Mouse (Mus musculus): ENCODE results near the gene Axdnd1.
"Not testable (repeated sequence)": the region's sequence is repeated elsewhere in the genome, so short reads cannot be mapped to it uniquely, and the experiment has no call there.

Axdnd1 gene

DNA sequence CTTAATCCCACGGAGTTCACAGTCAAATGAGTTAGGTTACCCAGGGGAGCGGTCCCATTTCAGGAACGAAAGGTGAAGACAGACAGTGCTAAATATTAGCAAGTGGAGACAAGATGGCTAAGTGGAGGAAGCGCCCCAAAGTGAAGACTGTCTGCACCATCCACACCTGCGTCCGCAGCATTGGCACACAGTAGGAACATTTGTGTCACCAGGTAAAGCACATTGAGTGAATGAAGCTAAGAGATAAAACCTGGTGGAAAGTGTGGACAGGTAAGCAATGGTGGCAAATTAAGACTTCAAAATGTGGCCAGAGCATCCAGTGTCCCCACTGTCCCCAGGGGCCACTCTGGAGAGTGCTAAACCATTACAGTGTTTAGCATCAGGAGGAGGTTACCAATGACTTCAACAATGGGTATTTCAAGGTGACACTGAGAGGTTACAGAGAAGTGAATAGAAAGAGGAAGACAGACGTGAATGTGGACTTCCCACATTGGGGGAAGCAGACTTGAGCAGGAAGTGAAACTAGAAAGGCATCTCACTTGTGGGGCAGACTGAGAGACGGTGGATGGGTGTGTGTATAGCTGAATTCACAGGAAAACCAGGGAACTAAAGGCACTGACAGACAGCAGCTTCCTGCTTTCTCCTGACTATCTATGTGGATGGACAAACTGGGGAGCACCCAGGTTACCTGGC, 16.2 kb upstream of the Axdnd1 start:
- peak; percentile 19 for DNase-seq (ENCODE audit: low spot score)

DNA sequence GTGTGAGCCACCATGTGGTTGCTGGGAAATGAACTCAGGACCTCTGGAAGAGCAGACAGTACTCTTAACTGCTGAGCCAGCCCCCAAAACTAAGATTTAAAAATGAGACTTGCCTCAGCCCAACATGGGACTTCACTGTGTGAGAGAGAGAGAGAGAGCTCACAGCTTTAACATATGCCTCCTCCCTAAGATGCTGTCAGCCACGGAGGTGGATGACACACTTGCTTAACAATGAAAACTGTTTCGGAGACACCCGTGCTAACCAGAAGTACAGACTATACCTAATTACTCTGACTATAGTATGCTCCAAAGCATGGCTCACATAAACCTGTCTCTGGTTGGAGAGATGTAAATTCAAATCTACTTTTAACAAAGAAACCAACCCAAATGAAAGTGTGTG, 12.5 kb upstream of the Axdnd1 start:
- no peak for DNase-seq (ENCODE audit: low spot score)

DNA sequence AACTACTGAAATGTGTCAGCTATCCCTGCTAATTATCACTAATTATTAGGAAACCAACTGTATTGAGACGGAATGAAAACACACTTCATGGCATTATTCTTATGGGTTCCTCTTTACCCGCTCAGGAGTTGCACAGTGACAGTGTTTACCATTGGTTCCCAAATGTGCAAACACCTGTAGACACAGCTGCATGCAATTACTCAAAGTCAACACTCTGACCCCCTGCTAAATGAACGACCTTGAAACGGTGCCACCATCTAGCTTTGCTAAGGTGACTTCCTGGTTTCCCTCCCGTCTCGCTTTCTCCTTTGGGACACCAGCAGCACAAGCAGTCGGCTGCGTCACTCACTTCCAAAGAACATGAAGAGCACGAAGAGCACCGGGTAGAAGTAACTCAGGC, 11.5 kb upstream of the Axdnd1 start:
- no peak for DNase-seq (ENCODE audit: low spot score)

DNA sequence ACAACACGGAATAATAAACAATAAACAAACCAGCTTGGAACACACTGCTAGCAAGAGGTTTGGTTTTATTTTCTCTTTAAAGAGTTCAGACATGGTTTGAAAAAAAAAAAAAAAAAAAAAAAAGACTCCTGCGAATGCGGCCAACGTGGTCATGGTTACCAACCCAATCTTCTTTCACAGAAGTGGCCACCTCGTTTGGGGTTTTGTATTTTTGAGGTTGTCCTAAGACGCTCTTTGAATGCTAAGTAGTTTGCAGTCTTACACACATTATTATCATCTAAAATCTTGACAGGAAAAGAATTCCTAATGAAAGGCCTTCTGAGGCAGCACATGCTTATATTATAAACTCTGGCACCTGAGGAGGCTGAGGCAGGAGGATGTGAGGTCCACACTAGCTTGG, 7.5 kb upstream of the Axdnd1 start:
- DNase-seq (ENCODE audit: low spot score), result no peak

DNA sequence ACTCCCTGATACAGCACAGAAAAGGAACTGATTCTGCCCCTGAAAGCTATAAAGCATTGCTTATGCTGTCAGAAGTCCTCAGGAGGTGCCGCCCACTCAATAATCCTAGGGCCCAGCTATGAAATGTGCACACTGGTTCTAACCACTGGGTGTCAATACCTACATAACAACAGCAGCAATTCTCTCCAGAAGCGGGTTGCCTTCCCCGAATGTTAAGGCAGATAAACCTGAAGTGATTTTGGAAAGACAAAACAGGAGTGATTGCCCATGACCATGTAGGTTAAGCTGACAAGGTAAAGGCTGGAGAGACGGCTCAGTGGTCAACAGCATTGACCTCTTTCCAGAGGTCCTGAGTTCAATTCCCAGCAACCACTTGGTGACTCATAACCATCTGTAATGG, 4.8 kb upstream of the Axdnd1 start:
- DNase-seq (ENCODE audit: low spot score), result no peak

DNA sequence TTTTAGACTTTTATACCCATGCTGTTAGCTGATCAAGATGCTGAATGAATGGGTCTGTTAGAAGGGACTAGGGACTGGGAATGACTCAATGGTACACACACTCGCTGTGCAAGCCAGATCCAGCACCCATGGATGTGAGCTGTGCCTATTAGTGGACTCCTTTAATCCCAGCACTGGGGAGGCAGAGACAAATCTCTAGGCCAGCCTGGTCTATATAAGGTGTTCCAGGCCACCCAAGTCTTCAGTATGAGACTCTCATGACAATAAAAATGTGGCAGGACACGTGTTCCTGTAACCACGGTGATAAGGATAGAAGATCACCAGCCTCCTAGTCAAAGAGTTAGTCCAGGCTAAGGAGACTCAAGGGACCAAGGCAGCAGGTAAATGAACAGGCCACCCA, 3.1 kb upstream of the Axdnd1 start:
- DNase-seq (ENCODE audit: low spot score), result no peak

DNA sequence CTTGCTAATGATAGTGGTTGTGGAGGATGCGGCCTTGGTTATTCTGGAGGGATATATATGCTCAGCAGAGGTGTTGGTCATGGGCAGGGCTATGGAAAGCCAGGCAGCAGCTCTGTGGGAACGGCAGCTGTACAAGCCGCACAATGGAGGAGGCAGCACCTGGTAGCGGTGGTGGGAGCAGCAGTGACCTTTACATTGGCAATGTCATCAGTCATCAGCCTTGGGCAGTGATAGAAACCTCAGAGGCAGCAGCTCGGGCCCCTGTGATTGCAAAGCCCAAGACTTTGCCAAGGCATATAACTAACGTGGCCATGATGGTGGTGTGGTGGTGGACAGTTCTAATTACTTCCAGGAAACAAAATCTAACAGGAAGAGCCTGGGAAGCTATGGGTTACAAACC, 2.5 kb upstream of the Axdnd1 start:
- DNase-seq (ENCODE audit: low spot score), result no peak

DNA sequence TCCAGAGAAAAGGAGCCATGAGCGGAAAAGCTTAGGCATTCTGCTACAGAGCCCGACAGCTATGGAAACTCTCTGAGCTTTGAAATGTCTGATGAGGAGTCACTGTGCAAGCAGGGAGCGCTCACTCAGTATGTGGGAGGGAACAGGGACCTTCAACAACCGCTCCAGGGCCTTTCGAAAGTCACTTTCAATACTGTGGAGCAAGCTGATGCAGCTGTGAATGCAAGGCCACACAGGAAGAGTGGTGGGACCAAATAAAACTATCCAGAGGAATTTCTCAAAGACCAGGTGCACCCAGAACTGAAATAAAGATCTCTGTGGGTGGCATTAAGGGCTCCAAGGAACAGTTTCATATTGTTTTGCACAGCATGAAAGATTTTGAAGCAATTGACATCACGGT, 1.9 kb upstream of the Axdnd1 start:
- no peak for DNase-seq (ENCODE audit: low spot score)

DNA sequence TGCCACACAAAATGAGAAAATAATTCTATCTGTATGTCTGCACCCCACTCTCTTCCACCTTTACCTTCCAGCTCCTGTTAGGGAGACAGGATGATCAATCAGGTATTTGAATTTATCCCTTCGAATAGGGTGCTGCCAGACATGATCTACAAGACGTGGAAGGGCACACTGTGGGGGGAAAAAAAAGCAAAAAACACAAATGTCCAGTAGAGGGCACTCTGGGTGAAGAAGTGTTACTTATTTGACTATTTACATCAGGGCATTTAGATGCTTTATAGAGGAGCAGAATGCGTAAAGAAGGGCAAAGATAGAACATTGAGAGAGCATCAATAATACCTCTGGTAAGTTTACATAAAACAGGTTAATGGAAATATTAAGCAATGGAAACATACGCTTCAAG, 2.8 kb downstream of the Axdnd1 start:
- peak; percentile 53 for DNase-seq (ENCODE audit: low spot score)

DNA sequence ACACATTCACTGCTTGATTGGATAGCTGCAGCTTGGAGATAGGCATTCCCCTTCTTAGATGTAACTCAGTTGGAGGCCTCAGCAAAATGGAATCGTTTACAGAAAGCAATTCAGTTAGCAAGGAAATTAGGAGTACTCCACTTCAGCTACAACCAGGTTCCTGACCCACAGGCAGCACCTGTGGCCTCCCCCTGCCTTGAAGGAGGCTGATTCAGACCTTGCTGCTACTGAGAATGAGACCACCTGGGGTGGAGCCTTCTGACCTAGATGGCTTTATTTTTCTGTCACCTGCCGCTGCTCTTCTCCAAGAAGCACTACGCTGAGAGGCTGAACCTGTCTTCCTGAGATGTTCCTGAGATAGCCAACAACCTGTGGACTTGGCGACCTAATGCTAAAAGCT, 12.4 kb downstream of the Axdnd1 start:
- no peak for DNase-seq (ENCODE audit: low spot score)

DNA sequence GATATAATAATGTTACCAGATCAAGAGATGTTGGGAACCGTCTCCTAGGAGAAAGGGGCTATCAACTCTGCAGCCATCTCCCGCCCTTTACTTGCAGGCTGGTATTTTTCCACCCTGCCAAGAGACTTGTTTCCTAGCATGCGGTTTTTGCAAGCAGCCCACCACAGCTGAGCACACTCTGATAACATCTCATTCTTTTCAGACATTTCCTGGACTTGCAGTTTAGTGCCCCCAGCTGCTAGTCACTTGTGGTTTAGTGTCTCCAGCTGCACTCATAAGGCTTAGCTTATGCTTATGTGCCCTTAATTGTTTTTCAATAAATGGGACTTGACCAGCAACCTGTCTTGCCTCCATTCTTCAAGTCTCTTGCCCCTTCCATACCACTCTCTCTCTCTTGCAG, 13.0 kb downstream of the Axdnd1 start:
- peak; percentile 44 for DNase-seq (ENCODE audit: low spot score)

DNA sequence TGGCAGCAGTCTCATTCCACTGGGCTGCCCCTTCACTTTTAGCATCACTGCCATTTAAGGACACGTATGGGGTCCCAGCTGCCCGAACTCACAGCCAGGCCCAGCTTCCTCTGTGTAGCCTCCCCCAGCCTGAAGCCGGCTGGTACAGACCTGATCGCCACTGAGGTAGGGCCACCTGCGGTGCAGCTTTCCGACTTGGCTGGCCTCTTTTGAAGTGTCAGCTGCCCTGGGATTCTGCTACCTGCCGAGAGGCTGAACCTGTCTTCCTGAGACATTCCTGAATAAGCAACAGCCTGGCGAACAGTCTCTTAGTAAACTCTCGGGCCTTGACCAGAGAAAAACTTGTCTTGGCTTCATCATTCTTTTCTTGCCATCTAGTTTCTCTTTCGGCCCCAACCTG, 17.7 kb downstream of the Axdnd1 start:
- DNase-seq (ENCODE audit: low spot score), result no peak

DNA sequence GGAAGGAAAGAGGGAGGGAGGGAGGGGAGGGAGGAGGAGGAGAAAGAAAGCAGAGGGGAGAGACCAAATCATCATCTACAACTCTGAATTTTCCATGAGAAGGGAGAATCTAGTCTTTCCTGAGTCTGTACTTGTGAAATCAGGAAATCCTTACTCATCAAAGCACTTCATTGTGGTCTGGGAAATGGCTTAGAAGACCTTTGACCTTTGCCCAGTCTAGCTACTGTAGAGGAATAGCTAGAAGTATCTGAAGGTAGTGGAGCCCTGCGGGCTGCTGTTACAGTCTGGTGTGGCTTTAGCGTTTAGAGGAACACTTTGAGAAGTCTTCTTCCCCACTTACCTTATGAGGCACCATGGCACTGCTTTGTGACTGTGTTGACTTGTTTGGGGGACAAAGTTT, 18.5 kb downstream of the Axdnd1 start:
- no peak for DNase-seq (ENCODE audit: low spot score)

DNA sequence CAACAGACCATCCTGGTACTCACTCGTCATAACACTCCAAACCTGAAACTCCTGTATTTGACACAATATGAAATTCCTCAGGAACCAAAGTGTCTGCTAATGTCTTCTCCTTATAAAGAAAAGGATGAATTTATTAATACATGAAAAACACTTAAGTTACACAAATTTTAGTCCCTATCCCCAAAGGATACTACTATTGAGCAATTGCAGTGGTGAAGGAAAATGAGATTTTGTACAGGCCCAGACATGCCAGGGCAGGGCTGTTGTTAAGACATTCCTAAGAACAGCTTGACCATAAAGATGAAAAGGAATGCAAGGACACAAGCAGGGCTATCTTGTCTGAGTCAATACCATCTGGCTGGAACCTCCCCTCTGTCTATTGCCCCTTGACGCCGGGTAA, 20.8 kb downstream of the Axdnd1 start:
- DNase-seq (ENCODE audit: low spot score), result not testable (repeated sequence)

DNA sequence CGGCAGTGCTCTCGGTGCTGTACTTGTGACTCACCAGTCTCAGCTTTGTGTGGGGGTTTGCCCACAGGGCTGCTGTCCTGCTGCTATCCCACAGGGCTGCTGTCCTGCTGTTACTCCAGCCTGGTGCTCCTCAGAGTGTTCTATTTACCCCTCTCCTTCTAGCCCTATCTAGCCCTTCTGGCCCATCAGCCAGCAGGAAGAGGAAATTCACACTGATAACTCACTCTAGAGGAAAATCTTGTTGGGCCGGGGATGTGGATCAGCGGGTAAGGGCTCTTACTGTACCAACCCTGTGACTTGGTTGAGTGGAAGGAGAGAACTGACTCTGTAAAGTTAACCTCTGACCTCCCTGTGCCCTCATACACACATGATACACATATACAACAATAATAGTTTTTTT, 27.8 kb downstream of the Axdnd1 start:
- DNase-seq (ENCODE audit: low spot score), result no peak

DNA sequence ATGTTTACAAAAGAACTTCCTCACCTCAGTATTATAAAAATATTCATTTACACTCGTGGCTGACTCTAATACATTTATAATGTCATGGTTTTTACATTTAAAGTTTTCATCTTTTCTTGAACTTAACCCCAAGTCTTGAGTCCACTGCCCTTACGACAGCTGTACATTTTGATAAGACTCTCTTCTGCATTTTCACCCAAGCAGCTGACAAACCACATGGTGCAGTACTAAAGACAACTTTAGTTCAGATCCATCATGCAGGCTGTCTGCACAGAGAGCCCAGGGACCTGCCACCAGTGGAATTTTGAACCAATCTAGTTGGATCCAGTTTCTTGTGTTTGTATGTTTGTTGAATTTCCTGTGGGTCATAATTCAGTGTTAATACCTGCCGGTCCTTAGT, 34.1 kb downstream of the Axdnd1 start:
- no peak for DNase-seq (ENCODE audit: low spot score)

DNA sequence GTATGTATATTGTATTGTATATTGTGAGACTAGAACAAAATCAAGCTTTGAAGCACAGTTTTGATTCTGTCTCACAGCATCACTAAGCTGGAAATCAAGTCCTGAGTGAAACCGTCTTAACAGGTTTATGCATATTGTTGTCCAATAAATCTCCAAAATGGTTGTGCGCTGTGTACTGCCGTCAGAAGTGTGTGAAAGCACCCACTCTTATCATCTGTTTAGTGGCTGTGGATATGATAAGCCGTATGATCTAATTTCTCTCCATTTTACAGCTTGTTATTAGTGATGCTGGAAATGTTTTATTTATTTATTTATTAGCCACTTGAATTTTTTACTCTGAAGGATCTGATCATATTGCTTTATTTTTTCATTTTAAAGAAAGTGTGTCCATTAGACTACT, 34.7 kb downstream of the Axdnd1 start:
- no peak for DNase-seq (ENCODE audit: low spot score)

DNA sequence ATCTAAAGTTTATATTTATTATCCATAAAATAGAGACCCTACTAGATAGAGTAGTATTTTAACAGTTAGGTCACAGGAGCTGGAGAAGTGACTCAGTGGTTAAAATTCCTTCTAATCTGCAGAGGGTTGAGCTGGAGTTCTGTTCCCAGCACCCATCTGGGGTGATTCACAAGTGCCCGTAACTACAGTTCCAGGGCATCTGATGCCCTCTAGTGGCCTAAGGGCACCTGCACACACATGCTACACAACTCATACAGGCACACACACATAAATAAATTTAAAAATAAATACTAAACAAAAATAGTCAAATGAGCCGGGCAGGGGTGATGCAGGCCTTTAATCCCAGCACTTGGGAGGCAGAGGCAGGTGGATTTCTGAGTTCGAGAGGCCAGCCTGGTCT, 39.7 kb downstream of the Axdnd1 start:
- no peak for DNase-seq (ENCODE audit: low spot score)

DNA sequence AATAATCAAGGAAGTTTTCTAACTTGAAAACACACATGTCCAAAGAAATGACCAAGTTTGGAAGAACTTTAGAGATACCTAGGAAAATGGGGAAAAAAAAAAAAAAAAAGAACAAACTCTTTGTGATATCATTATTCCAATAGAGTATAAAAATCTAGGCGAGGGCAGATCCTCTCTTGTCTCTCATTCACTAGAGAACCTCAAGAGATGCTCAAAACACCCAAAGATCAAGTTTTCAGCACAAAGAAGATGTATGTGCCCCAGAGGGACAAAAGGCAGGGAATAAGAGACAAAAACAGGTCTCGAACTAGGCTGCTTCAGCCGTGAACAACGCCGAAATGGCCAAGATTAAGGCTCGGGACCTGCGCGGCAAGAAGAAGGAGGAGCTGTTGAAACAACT, 55.2 kb downstream of the Axdnd1 start, which contains the start of gene Gm2000:
Gene Gm2000 (plus strand): TSS at position 301 of the 400 bp plus-strand sequence.
- DNase-seq (ENCODE audit: low spot score), result no peak

DNA sequence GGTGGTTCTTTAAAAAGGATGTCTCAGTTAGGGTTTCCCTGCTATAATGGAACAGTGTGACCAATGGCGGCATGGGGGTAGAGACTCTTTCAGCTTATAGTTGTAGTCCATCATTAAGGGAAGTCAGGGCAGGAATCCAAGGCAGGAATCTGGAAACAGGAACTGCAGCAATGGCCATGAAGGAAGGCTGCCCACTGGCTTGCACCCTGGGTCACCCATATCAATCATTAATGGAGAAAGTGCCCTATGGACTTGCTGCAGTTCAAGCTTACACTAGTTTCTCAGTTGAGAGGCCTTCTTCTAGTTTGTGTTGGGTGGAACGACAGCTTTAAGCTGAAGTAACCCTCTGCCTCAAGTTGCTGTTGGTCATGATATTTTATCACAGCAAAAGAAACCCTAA, 68.5 kb downstream of the Axdnd1 start:
- no peak for DNase-seq (ENCODE audit: low spot score)

DNA sequence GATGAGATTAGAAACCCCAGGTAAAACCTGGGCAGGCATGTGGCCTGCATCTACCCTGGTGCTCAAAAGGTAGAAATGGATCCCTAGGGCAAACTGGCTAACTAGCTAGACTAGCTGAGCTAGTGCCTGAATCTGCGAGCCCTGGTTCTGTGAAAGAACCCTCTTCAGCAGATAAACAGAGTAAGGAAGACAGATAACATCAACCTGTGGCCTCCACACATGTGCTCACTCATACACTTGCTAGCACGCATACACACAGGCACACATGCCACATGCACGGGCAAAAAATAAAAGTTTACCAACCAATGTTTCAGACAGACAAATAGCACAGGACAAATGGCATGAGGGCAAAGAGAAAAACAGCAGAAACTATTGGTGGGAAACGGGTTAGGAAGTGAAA, 70.5 kb downstream of the Axdnd1 start:
- no peak for DNase-seq (ENCODE audit: low spot score)

DNA sequence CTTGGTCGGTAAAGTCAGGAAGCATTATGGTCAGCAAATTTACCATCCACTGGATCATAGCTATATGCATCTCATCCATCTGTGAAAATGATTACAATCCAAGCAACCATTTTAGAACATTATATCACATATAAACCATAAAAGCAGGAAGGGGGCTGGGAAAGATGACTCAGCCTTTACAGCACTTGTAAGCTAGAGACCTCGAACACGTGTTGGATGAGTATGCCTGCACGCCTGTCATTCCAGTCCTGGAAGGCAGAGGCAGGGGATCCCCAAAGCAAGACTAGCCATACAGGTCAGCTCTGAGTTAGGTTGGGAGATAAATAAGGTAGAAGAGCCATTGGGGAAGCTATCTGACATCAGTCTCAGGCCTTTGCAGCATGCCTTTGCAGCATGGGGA, 71.9 kb downstream of the Axdnd1 start:
- DNase-seq (ENCODE audit: low spot score), result no peak

DNA sequence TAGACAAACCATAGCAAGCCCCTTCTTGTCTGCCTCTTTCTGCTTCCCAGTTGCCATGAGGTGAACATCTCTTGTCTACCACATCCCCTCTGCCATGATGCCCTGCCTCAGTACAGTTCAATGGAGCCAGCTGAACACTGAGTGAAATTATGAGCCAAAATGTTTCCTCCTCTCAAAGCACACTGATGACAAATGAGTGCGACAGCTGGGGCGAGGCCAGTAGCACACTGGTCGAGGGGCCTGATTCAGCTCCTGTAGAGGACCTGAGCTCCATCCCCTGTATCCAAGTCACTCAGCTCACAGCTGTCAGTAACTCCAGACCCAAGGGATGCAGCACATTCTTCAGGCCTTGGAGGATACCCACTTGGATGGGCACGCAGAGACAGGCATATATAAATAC, 75.3 kb downstream of the Axdnd1 start:
- DNase-seq (ENCODE audit: low spot score), result no peak

DNA sequence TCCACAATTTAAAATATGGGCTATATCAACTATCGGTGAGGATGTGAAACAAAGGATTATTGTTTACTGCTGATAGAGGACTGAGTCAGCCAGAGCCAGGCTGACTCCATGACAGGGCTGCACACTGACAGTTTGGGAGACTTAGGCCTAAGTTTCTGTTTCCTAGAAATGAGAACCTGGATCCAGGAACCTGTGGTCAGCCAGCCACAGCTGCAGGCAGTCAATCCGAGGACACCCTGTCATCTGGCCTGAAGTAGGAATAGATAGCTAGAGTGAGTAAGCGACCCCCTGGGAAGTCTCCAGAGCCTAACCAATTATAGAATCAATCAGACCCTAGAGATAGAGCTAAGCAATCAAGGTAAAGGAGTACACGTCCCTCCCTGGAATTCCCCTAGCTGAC, 76.5 kb downstream of the Axdnd1 start:
- no peak for DNase-seq (ENCODE audit: low spot score)

DNA sequence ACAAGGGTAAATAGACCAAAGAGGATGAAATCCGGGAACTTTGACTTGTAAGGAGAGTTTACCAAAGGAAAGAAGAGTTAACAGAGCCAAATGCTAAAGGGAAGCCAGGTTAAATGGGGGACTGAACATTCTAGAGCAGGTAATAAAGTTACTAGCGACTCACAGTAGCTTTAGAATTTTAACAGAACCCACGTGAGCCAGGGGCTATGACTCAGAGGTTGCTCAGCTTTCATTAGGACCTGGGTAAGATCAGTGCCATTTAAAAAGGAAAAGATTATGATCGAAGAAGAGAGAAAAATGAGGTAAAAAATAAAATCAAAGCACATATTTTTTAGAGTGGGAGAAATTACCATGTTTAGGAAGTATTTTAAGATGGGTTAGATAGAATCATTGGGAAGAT, 80.1 kb downstream of the Axdnd1 start:
- DNase-seq (ENCODE audit: low spot score), result no peak
